Mouse (Mus musculus) heart, adult 9 months (tissue): ENCODE measurements at regions not wholly inside any gene's neighbourhood (a gene's known extent, or its start where the extent isn't known, plus 50 kb on each side); places are given as distances from the start of the nearest gene placed in this dataset.

Source experiments
- DNase-seq, 2 experiments: peaks; one replicate each; pipeline ENCODE4 v3.0.0; 2022; ENCODE audit warnings: low spot score in 2 of 2

- DNase-seq: peak; percentile 20 to 22
Measured at GRCm38 (mm10) chr7:106440900-106441506, 225.9 kb upstream of the Gvin1 start.
